ENCODE assay signal across 8 mouse cellular contexts in the genomic region with DNA sequence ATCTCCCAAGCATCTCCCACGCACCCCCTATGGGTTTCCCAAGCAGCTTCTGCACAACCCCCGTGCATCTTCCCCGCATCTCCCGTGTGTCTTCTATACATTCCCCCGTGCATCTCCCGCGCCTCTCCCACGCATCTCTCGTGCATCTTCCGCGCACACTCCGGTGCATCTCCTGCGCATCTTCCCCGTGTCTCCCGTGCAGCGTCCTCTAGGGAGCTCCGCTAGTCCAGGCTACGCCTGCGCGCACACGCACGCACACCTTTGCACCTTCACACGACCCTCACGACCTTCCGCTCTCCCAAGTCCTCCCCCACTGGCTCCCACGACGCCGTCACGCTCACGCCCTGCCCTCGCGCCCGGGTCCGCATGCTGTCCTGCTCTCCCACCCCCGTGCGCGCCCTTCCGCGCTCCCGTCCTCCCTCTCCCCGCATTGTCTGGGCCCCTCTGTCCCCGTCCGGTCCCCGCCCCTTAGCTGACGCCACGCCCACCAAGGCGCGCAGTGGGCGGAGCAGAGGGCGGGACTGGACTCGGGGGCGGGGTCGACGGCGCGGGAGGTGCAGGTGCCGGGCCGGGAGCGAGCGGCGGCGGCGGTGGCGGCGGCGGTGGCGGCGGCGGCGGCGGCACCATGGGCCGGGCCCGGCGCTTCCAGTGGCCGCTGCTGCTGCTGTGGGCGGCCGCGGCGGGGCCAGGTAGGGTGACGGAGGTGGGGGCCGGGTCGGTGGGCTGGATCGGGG. TPM values are rescaled to one million over a fixed set of nuclear protein-coding genes. Genes with fewer than 3 reads are reported as not detected.
DNase-seq lines count a peak whose midpoint lies in the region; ATAC-seq lines count a peak whose summit lies in the region.

TSS of gene Cadm4 (plus strand) at position 550 of the 734 bp plus-strand sequence.

- under 1% methylated on average over 79 of the region's 83 CpGs for WGBS in heart, embryonic 12.5 days
- WGBS in kidney, embryonic 16.5 days: under 1% methylated on average over 50 of the region's 83 CpGs
- WGBS in liver, embryonic 11.5 days: under 1% methylated on average over 74 of the region's 83 CpGs
- under 1% methylated on average over 72 of the region's 83 CpGs for WGBS in stomach, embryonic 15.5 days

- H3K36me3 ChIP-seq in heart, embryonic 12.5 days: no peaks in the 10 kb centered on the region
- H3K36me3 ChIP-seq in kidney, embryonic 16.5 days (ENCODE audit: insufficient read depth, low read length): no peaks in the 10 kb centered on the region
- H3K36me3 ChIP-seq in liver, embryonic 11.5 days (ENCODE audit: control insufficient read depth, insufficient read depth, low read length): no peaks in the 10 kb centered on the region
- no peaks in the 10 kb centered on the region for H3K36me3 ChIP-seq in stomach, embryonic 15.5 days

- peak within 1 kb of the TSS; percentile 70 for H3K4me3 ChIP-seq in heart, embryonic 12.5 days
- peak within 1 kb of the TSS; percentile 71 for H3K4me3 ChIP-seq in kidney, embryonic 16.5 days (ENCODE audit: low read length)
- H3K4me3 ChIP-seq in liver, embryonic 11.5 days (ENCODE audit: low read depth, low read length): peak within 1 kb of the TSS; percentile 67
- peak within 1 kb of the TSS; percentile 63 for H3K4me3 ChIP-seq in stomach, embryonic 15.5 days (replicated peaks)

- peak within 1 kb of the TSS; percentile 99 for H3K4me2 ChIP-seq in heart, embryonic 12.5 days
- H3K4me2 ChIP-seq in kidney, embryonic 16.5 days (replicated peaks; ENCODE audit: low read depth, low read length): peak within 1 kb of the TSS; percentile 99
- peak within 1 kb of the TSS; percentile 95 for H3K4me2 ChIP-seq in liver, embryonic 11.5 days
- peak within 1 kb of the TSS; percentile 99 for H3K4me2 ChIP-seq in stomach, embryonic 15.5 days

- DNase-seq in B cell, adult 2 months: peak; percentile 91 to 92
- DNase-seq in brain, adult 2 months (ENCODE audit: low read depth, low spot score): peak; percentile 95
- peak; percentile 88 for DNase-seq in liver, embryonic 11.5 days (ENCODE audit: low spot score)
- peak; percentile 62 to 83 for DNase-seq in natural killer cell, adult 2 months (ENCODE audit: low spot score in 2 of 2)

- H3K27ac ChIP-seq in heart, embryonic 12.5 days (ENCODE audit: poor library complexity, severe bottlenecking): no peak within 1 kb of the TSS
- no peak within 1 kb of the TSS for H3K27ac ChIP-seq in kidney, embryonic 16.5 days (ENCODE audit: low read length)
- no peak within 1 kb of the TSS for H3K27ac ChIP-seq in liver, embryonic 11.5 days (ENCODE audit: low read depth, low read length)
- no peak within 1 kb of the TSS for H3K27ac ChIP-seq in stomach, embryonic 15.5 days

- 0 out of 2 replicates have a peak, but pooled peaks have one; percentile 22 for ATAC-seq in erythroblast, adult 5-6 weeks (replicated peaks; ENCODE audit: low FRiP score, poor library complexity, severe bottlenecking)
- ATAC-seq in heart, embryonic 12.5 days (ENCODE audit: insufficient number of reproducible peaks, low FRiP score): peak; percentile 82
- peak; percentile 83 for ATAC-seq in kidney, embryonic 16.5 days (ENCODE audit: low FRiP score, low TSS enrichment)
- ATAC-seq in liver, embryonic 11.5 days (replicated peaks; ENCODE audit: low FRiP score): peak; percentile 81
- ATAC-seq in stomach, embryonic 15.5 days (ENCODE audit: insufficient read depth, low FRiP score, low read depth): peak; percentile 79

- peaks cover 8% of the 10 kb centered on the region for H3K4me1 ChIP-seq in heart, embryonic 12.5 days (replicated peaks)
- H3K4me1 ChIP-seq in kidney, embryonic 16.5 days (ENCODE audit: insufficient read depth, low read length): peaks cover 14% of the 10 kb centered on the region
- peaks cover 10% of the 10 kb centered on the region for H3K4me1 ChIP-seq in liver, embryonic 11.5 days (replicated peaks; ENCODE audit: control insufficient read depth, insufficient read depth, low read length)
- peaks cover 13% of the 10 kb centered on the region for H3K4me1 ChIP-seq in stomach, embryonic 15.5 days

- peak within 1 kb of the TSS; percentile 81 for H3K9ac ChIP-seq in heart, embryonic 12.5 days
- H3K9ac ChIP-seq in kidney, embryonic 16.5 days (replicated peaks; ENCODE audit: low read length): peak within 1 kb of the TSS; percentile 72
- peak within 1 kb of the TSS; percentile 55 for H3K9ac ChIP-seq in liver, embryonic 11.5 days (ENCODE audit: low read depth, low read length)
- H3K9ac ChIP-seq in stomach, embryonic 15.5 days: peak within 1 kb of the TSS; percentile 20

- H3K9me3 ChIP-seq in heart, embryonic 12.5 days (replicated peaks): 0 out of 2 replicates have a peak, but pooled peaks cover 5% of the 10 kb centered on the region
- no peaks in the 10 kb centered on the region for H3K9me3 ChIP-seq in kidney, embryonic 16.5 days (ENCODE audit: low read length)
- H3K9me3 ChIP-seq in liver, embryonic 11.5 days (ENCODE audit: control insufficient read depth, low read length): no peaks in the 10 kb centered on the region
- no peaks in the 10 kb centered on the region for H3K9me3 ChIP-seq in stomach, embryonic 15.5 days

- H3K27me3 ChIP-seq in heart, embryonic 12.5 days (replicated peaks): peaks cover 83% of the 10 kb centered on the region
- H3K27me3 ChIP-seq in kidney, embryonic 16.5 days (ENCODE audit: insufficient read depth, low read length): peaks cover 12% of the 10 kb centered on the region
- H3K27me3 ChIP-seq in liver, embryonic 11.5 days (replicated peaks; ENCODE audit: control insufficient read depth, insufficient read depth, low read length): peaks cover 65% of the 10 kb centered on the region
- 0 out of 2 replicates have a peak, but pooled peaks cover 5% of the 10 kb centered on the region for H3K27me3 ChIP-seq in stomach, embryonic 15.5 days (replicated peaks)

RNA-seq across cellular contexts. Expression of gene Cadm4, which starts in this region (rescaled TPM):
- not detected in 2 replicates for total RNA-seq in erythroblast, adult 5-6 weeks (2015; ENCODE audit: low replicate concordance)
- total RNA-seq in erythroblast, adult 5-6 weeks (2017; ENCODE audit: low replicate concordance): 0.77 TPM in 1 of 2 replicates, not detected in the other
- polyA plus RNA-seq in heart, embryonic 12.5 days (2016; fragmentation: Nextera tagmentation; extraction: Ambion mirVana): 0.65 and 0.81 TPM in 2 replicates
- 4.3 and 6.6 TPM in 2 replicates for polyA plus RNA-seq in kidney, embryonic 16.5 days (2015; fragmentation: Nextera tagmentation; extraction: Ambion mirVana)
- polyA plus RNA-seq in liver, embryonic 11.5 days (2014; fragmentation: Nextera tagmentation; extraction: Ambion mirVana): 0.25 and 0.27 TPM in 2 replicates
- 4.7 and 6.3 TPM in 2 replicates for polyA plus RNA-seq in stomach, embryonic 15.5 days (2015; fragmentation: Nextera tagmentation; extraction: Ambion mirVana)

Comparison
In these comparisons a context has a peak if more than half of its experiments do, and no peak if none do; other contexts are left out.
1. Peak in ATAC-seq in erythroblast, adult 5-6 weeks; RNA of the gene not detected or under 1 TPM.
2. Peak in ATAC-seq, H3K4me3 ChIP-seq, H3K9ac ChIP-seq and H3K4me2 ChIP-seq in heart, embryonic 12.5 days; RNA of the gene not detected or under 1 TPM.
3. Peak in DNase-seq, ATAC-seq, H3K4me3 ChIP-seq, H3K9ac ChIP-seq and H3K4me2 ChIP-seq in liver, embryonic 11.5 days; RNA of the gene not detected or under 1 TPM.
4. ATAC-seq: peak in every context shown above with its lines; median percentile 83 in kidney, embryonic 16.5 days; 82 in heart, embryonic 12.5 days; 81 in liver, embryonic 11.5 days; 79 in stomach, embryonic 15.5 days; 22 in erythroblast, adult 5-6 weeks.
5. H3K9ac ChIP-seq: peak in every context shown above with its lines; median percentile 81 in heart, embryonic 12.5 days; 72 in kidney, embryonic 16.5 days; 55 in liver, embryonic 11.5 days; 20 in stomach, embryonic 15.5 days.